In the genomic region with DNA sequence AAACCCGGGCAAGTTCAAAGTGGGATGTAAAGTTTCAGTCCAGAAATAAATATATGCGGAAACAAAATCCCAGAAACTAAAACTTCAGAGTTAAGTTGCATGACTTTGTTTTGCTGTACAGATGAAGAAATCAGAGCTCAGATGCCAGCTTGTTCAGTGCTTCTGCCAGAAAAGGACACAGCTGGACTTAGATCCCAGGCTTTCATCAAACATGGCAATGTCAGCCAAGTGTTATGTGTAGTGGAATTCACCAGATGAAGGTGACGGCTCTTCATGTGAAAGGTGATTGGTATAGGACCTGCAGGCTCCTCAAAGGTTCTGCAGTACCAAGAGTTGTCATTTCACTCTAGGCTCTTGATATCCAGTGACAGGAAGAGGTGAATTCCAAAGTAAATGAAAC, we compare ENCODE assay signal across 26 mouse cellular contexts.
DNase-seq lines count a peak whose midpoint lies in the region; ATAC-seq and TF ChIP-seq lines count a peak whose summit lies in the region.
"Had no signal": no experiment of that assay in that cellular context is flagged by ENCODE, and none has a peak within 500 bp of the region (broad histone marks: within the 10 kb centered on the region; RNA-seq: fewer than 3 reads in every experiment).

No protein-coding gene starts in this region.

- 66% methylated on average over 3 of the region's 3 CpGs for WGBS in kidney, adult 2 months
- WGBS in kidney, embryonic 16.5 days = 86% methylated on average over 3 of the region's 3 CpGs
- 88% methylated on average over 3 of the region's 3 CpGs for WGBS in midbrain, embryonic 11.5 days
- WGBS in midbrain, postnatal 0 days = 90% methylated on average over 3 of the region's 3 CpGs

- ATAC-seq in kidney, embryonic 16.5 days (ENCODE audit: low FRiP score, low TSS enrichment) = no peak
- no peak for ATAC-seq in midbrain, embryonic 11.5 days (ENCODE audit: low FRiP score)
- no peak for ATAC-seq in midbrain, postnatal 0 days (ENCODE audit: low FRiP score)
- ATAC-seq: forebrain, embryonic 15.5 days; intestine, postnatal 0 days; Patski had no signal

- H3K9ac ChIP-seq in kidney, embryonic 16.5 days (replicated peaks; ENCODE audit: low read length) = no peak overlapping the region
- H3K9ac ChIP-seq in midbrain, embryonic 11.5 days (ENCODE audit: low read length) = no peak overlapping the region
- no peak overlapping the region for H3K9ac ChIP-seq in midbrain, postnatal 0 days (replicated peaks; ENCODE audit: low read length, poor library complexity, severe bottlenecking)
- H3K9ac ChIP-seq: embryonic facial prominence, embryonic 13.5 days; forebrain, embryonic 12.5 days; forebrain, embryonic 15.5 days; hindbrain, embryonic 12.5 days; hindbrain, embryonic 15.5 days had no signal

- no peaks in the 10 kb centered on the region for H3K36me3 ChIP-seq in kidney, adult 2 months (ENCODE audit: control insufficient read depth, insufficient read depth, low read length)
- H3K36me3 ChIP-seq in kidney, embryonic 16.5 days (ENCODE audit: insufficient read depth, low read length) = no peaks in the 10 kb centered on the region
- no peaks in the 10 kb centered on the region for H3K36me3 ChIP-seq in midbrain, embryonic 11.5 days (ENCODE audit: control insufficient read depth, insufficient read depth, low read length)
- H3K36me3 ChIP-seq in midbrain, postnatal 0 days (ENCODE audit: insufficient read depth, low read length) = no peaks in the 10 kb centered on the region
- H3K36me3 ChIP-seq: embryonic facial prominence, embryonic 10.5 days; embryonic facial prominence, embryonic 13.5 days; forebrain, embryonic 12.5 days; forebrain, embryonic 15.5 days; G1E; hindbrain, embryonic 12.5 days; hindbrain, embryonic 15.5 days had no signal

- H3K9me3 ChIP-seq in kidney, embryonic 16.5 days (ENCODE audit: low read length) = no peaks in the 10 kb centered on the region
- H3K9me3 ChIP-seq in midbrain, embryonic 11.5 days (ENCODE audit: control insufficient read depth, low read length) = no peaks in the 10 kb centered on the region
- no peaks in the 10 kb centered on the region for H3K9me3 ChIP-seq in midbrain, postnatal 0 days (ENCODE audit: low read length)
- H3K9me3 ChIP-seq: embryonic facial prominence, embryonic 10.5 days; embryonic facial prominence, embryonic 13.5 days; forebrain, embryonic 12.5 days; forebrain, embryonic 15.5 days; hindbrain, embryonic 12.5 days; hindbrain, embryonic 15.5 days had no signal

- H3K27ac ChIP-seq in kidney, adult 2 months (ENCODE audit: insufficient read depth, low read depth, low read length) = no peak overlapping the region
- no peak overlapping the region for H3K27ac ChIP-seq in kidney, embryonic 16.5 days (ENCODE audit: low read length)
- H3K27ac ChIP-seq in midbrain, embryonic 11.5 days (ENCODE audit: low read depth, low read length) = no peak overlapping the region
- H3K27ac ChIP-seq in midbrain, postnatal 0 days (ENCODE audit: low read depth, low read length) = no peak overlapping the region
- H3K27ac ChIP-seq: embryonic facial prominence, embryonic 10.5 days; embryonic facial prominence, embryonic 13.5 days; forebrain, embryonic 12.5 days; forebrain, embryonic 15.5 days; heart, adult 2 months; hindbrain, embryonic 12.5 days; hindbrain, embryonic 15.5 days had no signal

- DNase-seq in adrenal gland, postnatal 10 days = peak; percentile 29
- no peak for DNase-seq in adrenal gland, adult 8-10 months
- peak; percentile 24 for DNase-seq in kidney, adult 2 months
- DNase-seq in midbrain, embryonic 11.5 days (ENCODE audit: low spot score, missing footprints) = peak; percentile 4
- DNase-seq in midbrain, postnatal 0 days (ENCODE audit: low spot score) = no peak
- DNase-seq: B cell, adult 2 months; cerebellum, adult 11 months; cerebellum, adult 2 months; cerebellum, adult 9-11 months; cerebellum, postnatal 36 days; embryo, embryonic 11 days; gastrocnemius, postnatal 25 days; heart, adult 2 months had no signal

- no peaks in the 10 kb centered on the region for H3K27me3 ChIP-seq in kidney, adult 2 months (replicated peaks; ENCODE audit: control insufficient read depth, insufficient read depth, low read length)
- no peaks in the 10 kb centered on the region for H3K27me3 ChIP-seq in kidney, embryonic 16.5 days (ENCODE audit: insufficient read depth, low read length)
- no peaks in the 10 kb centered on the region; the same call in 1 of the 2 replicates for H3K27me3 ChIP-seq in midbrain, embryonic 11.5 days (ENCODE audit: control insufficient read depth, insufficient read depth, low read length)
- H3K27me3 ChIP-seq in midbrain, postnatal 0 days (ENCODE audit: insufficient read depth, low read length) = no peaks in the 10 kb centered on the region; the same call in 1 of the 2 replicates
- H3K27me3 ChIP-seq: CH12.LX; embryonic facial prominence, embryonic 13.5 days; forebrain, embryonic 12.5 days; forebrain, embryonic 15.5 days; hindbrain, embryonic 12.5 days; hindbrain, embryonic 15.5 days had no signal

- H3K4me1 ChIP-seq in kidney, adult 2 months (ENCODE audit: control insufficient read depth, insufficient read depth, low read length) = peaks cover 1% of the 10 kb centered on the region
- H3K4me1 ChIP-seq in kidney, embryonic 16.5 days (ENCODE audit: insufficient read depth, low read length) = no peaks in the 10 kb centered on the region
- H3K4me1 ChIP-seq in midbrain, embryonic 11.5 days (ENCODE audit: control insufficient read depth, insufficient read depth, low read length) = no peaks in the 10 kb centered on the region
- no peaks in the 10 kb centered on the region for H3K4me1 ChIP-seq in midbrain, postnatal 0 days (ENCODE audit: insufficient read depth, low read length)
- H3K4me1 ChIP-seq: embryonic facial prominence, embryonic 10.5 days; embryonic facial prominence, embryonic 13.5 days; forebrain, embryonic 12.5 days; forebrain, embryonic 15.5 days; hindbrain, embryonic 12.5 days; hindbrain, embryonic 15.5 days had no signal

- no peak overlapping the region for H3K4me3 ChIP-seq in kidney, adult 2 months (ENCODE audit: insufficient read depth, low read depth, low read length)
- H3K4me3 ChIP-seq in kidney, embryonic 16.5 days (ENCODE audit: low read length) = no peak overlapping the region
- no peak overlapping the region for H3K4me3 ChIP-seq in midbrain, embryonic 11.5 days (ENCODE audit: low read depth, low read length)
- H3K4me3 ChIP-seq in midbrain, postnatal 0 days (ENCODE audit: low read depth, low read length) = no peak overlapping the region
- H3K4me3 ChIP-seq: embryonic facial prominence, embryonic 10.5 days; embryonic facial prominence, embryonic 13.5 days; erythroblast, embryonic 14.5 days; forebrain, embryonic 12.5 days; forebrain, embryonic 15.5 days; heart, adult 2 months; hindbrain, embryonic 12.5 days; hindbrain, embryonic 15.5 days had no signal

- TF ChIP-seq POLR2A in kidney, adult 2 months (IDR thresholded peaks at IDR 0.05; ENCODE audit: low read depth, low read length) = no peak

- TF ChIP-seq CTCF in kidney, adult 2 months (conservative IDR thresholded peaks at IDR 0.05; ENCODE audit: insufficient read depth, insufficient read length, low read depth, low read length) = no peak
- no peak for TF ChIP-seq CTCF in midbrain, postnatal 0 days (IDR thresholded peaks at IDR 0.05)

- no peak overlapping the region for H3K4me2 ChIP-seq in kidney, embryonic 16.5 days (replicated peaks; ENCODE audit: low read depth, low read length)
- no peak overlapping the region for H3K4me2 ChIP-seq in midbrain, embryonic 11.5 days
- H3K4me2 ChIP-seq in midbrain, postnatal 0 days (ENCODE audit: low read depth, low read length, poor library complexity, severe bottlenecking) = no peak overlapping the region
- H3K4me2 ChIP-seq: embryonic facial prominence, embryonic 13.5 days; forebrain, embryonic 12.5 days; forebrain, embryonic 15.5 days; heart, embryonic 11.5 days; hindbrain, embryonic 12.5 days; hindbrain, embryonic 15.5 days had no signal

Comparison
In these comparisons a context has a peak if more than half of its experiments do, and no peak if none do; other contexts are left out.
1. DNase-seq: peak in adrenal gland, postnatal 10 days (single experiment), kidney, adult 2 months (single experiment) and midbrain, embryonic 11.5 days (single experiment); none in adrenal gland, adult 8-10 months (single experiment) and midbrain, postnatal 0 days (single experiment).